Mouse (Mus musculus): Measurements from ENCODE around the gene Galntl6.
"Not testable (repeated sequence)": the region's sequence is repeated elsewhere in the genome, so short reads cannot be mapped to it uniquely, and the experiment has no call there.

Gene Galntl6

GRCm38 (mm10) chr8:58597834-58598233, 314.6 kb downstream of the Galntl6 start:
- DNase-seq, result no peak

- no peak for DNase-seq
Measured at GRCm38 (mm10) chr8:58575346-58575745, 337.1 kb downstream of the Galntl6 start.

- no peak for DNase-seq
Measured at GRCm38 (mm10) chr8:58568086-58568485, 344.4 kb downstream of the Galntl6 start.

GRCm38 (mm10) chr8:58566115-58566514, 346.3 kb downstream of the Galntl6 start:
- no peak for DNase-seq

GRCm38 (mm10) chr8:58535781-58536180, 376.7 kb downstream of the Galntl6 start:
- DNase-seq, result no peak

- no peak for DNase-seq
Measured at GRCm38 (mm10) chr8:58534631-58535030, 377.8 kb downstream of the Galntl6 start.

- no peak for DNase-seq
Measured at GRCm38 (mm10) chr8:58523443-58523842, 389.0 kb downstream of the Galntl6 start.

- DNase-seq, result no peak
Measured at GRCm38 (mm10) chr8:58521932-58522331, 390.5 kb downstream of the Galntl6 start.

- DNase-seq, result no peak
Measured at GRCm38 (mm10) chr8:58510516-58510915, 401.9 kb downstream of the Galntl6 start.

- no peak for DNase-seq
Measured at GRCm38 (mm10) chr8:58509051-58509450, 403.4 kb downstream of the Galntl6 start.

- no peak for DNase-seq
Measured at GRCm38 (mm10) chr8:58487099-58487498, 425.3 kb downstream of the Galntl6 start.

- not testable (repeated sequence) for DNase-seq
Measured at GRCm38 (mm10) chr8:58463342-58463741, 449.1 kb downstream of the Galntl6 start.

GRCm38 (mm10) chr8:58442696-58443095, 469.7 kb downstream of the Galntl6 start:
- DNase-seq, result no peak

GRCm38 (mm10) chr8:58418481-58418880, 494.0 kb downstream of the Galntl6 start:
- no peak for DNase-seq

- DNase-seq, result no peak
Measured at GRCm38 (mm10) chr8:58417551-58417950, 494.9 kb downstream of the Galntl6 start.

- DNase-seq, result no peak
Measured at GRCm38 (mm10) chr8:58396500-58396899, 515.9 kb downstream of the Galntl6 start.

GRCm38 (mm10) chr8:58395879-58396278, 516.6 kb downstream of the Galntl6 start:
- no peak for DNase-seq

- no peak for DNase-seq
Measured at GRCm38 (mm10) chr8:58372389-58372788, 540.1 kb downstream of the Galntl6 start.

- DNase-seq, result no peak
Measured at GRCm38 (mm10) chr8:58371979-58372378, 540.5 kb downstream of the Galntl6 start.

- no peak for DNase-seq
Measured at GRCm38 (mm10) chr8:58331151-58331550, 581.3 kb downstream of the Galntl6 start.

- no peak for DNase-seq
Measured at GRCm38 (mm10) chr8:58313482-58313881, 599.0 kb downstream of the Galntl6 start.

- no peak for DNase-seq
Measured at GRCm38 (mm10) chr8:58291487-58291886, 621.0 kb downstream of the Galntl6 start.

- no peak for DNase-seq
Measured at GRCm38 (mm10) chr8:58290080-58290479, 622.4 kb downstream of the Galntl6 start.

GRCm38 (mm10) chr8:58265485-58265884, 647.0 kb downstream of the Galntl6 start:
- DNase-seq, result no peak

GRCm38 (mm10) chr8:58258577-58259315, 653.7 kb downstream of the Galntl6 start:
- DNase-seq, result no peak
